In genomic region chr17:80206301-80206670, GRCm38 (mm10) we compare ENCODE assay signal across 7 mouse cellular contexts. TPM values are rescaled to one million over a fixed set of nuclear protein-coding genes. Genes with fewer than 3 reads are reported as not detected.
DNase-seq lines count a peak whose midpoint lies in the region; ATAC-seq lines count a peak whose summit lies in the region.

No protein-coding gene starts in this region.

- no peaks in the 10 kb centered on the region for H3K27me3 ChIP-seq in lung, embryonic 15.5 days
- H3K27me3 ChIP-seq in hindbrain, embryonic 16.5 days (replicated peaks; ENCODE audit: control insufficient read depth, insufficient read depth, low read length), result no peaks in the 10 kb centered on the region
- H3K27me3 ChIP-seq in megakaryocyte, embryonic 14.5 days (replicated peaks), result no peaks in the 10 kb centered on the region

- H3K9me3 ChIP-seq in lung, embryonic 15.5 days, result no peaks in the 10 kb centered on the region
- H3K9me3 ChIP-seq in hindbrain, embryonic 16.5 days (ENCODE audit: control insufficient read depth, low read length), result no peaks in the 10 kb centered on the region
- no peaks in the 10 kb centered on the region for H3K9me3 ChIP-seq in megakaryocyte, embryonic 14.5 days

- H3K4me1 ChIP-seq in lung, embryonic 15.5 days, result peaks cover 23% of the 10 kb centered on the region
- H3K4me1 ChIP-seq in hindbrain, embryonic 16.5 days (ENCODE audit: control insufficient read depth, insufficient read depth, low read depth, low read length), result peaks cover 10% of the 10 kb centered on the region
- H3K4me1 ChIP-seq in megakaryocyte, embryonic 14.5 days, result peaks cover 14% of the 10 kb centered on the region

- H3K27ac ChIP-seq in lung, embryonic 15.5 days, result peak overlapping the region; percentile 97
- H3K27ac ChIP-seq in hindbrain, embryonic 16.5 days (ENCODE audit: low read depth, low read length), result peak overlapping the region; percentile 100

- H3K4me2 ChIP-seq in lung, embryonic 15.5 days, result peak overlapping the region; percentile 73
- peak overlapping the region; percentile 84 for H3K4me2 ChIP-seq in hindbrain, embryonic 16.5 days (ENCODE audit: low read length)

- under 1% methylated on average over 36 of the region's 36 CpGs for WGBS in lung, embryonic 15.5 days
- WGBS in hindbrain, embryonic 16.5 days, result 0% methylated on average over 36 of the region's 36 CpGs

- peak; percentile 45 for ATAC-seq in lung, embryonic 15.5 days (ENCODE audit: borderline replicate concordance, extremely low read depth, low FRiP score, low TSS enrichment)
- peak; percentile 60 for ATAC-seq in hindbrain, embryonic 16.5 days

- H3K36me3 ChIP-seq in lung, embryonic 15.5 days, result peaks cover 35% of the 10 kb centered on the region
- H3K36me3 ChIP-seq in hindbrain, embryonic 16.5 days (ENCODE audit: control insufficient read depth, insufficient read depth, low read length), result peaks cover 11% of the 10 kb centered on the region
- H3K36me3 ChIP-seq in megakaryocyte, embryonic 14.5 days (replicated peaks; ENCODE audit: low read length), result peaks cover 40% of the 10 kb centered on the region

- peak overlapping the region; percentile 73 for H3K4me3 ChIP-seq in lung, embryonic 15.5 days
- peak overlapping the region; percentile 77 for H3K4me3 ChIP-seq in hindbrain, embryonic 16.5 days (ENCODE audit: low read length)
- H3K4me3 ChIP-seq in megakaryocyte, embryonic 14.5 days (replicated peaks), result peak overlapping the region; percentile 99

- no peak for DNase-seq in lung, adult 18-20 months
- DNase-seq in adrenal gland, postnatal 14 days, result peak; percentile 79
- DNase-seq in embryo, embryonic 10.5 days (ENCODE audit: low spot score), result peak; percentile 69
- DNase-seq in thymus, postnatal 36 days, result peak; percentile 46 to 64

- peak overlapping the region; percentile 95 for H3K9ac ChIP-seq in lung, embryonic 15.5 days
- H3K9ac ChIP-seq in hindbrain, embryonic 16.5 days (ENCODE audit: low read depth, low read length), result peak overlapping the region; percentile 98

RNA-seq across cellular contexts. Expression of gene Srsf7, which starts 0.8 kb away (rescaled TPM):
- polyA plus RNA-seq in lung, embryonic 15.5 days (2015; fragmentation: Nextera tagmentation; extraction: Ambion mirVana), result 633 and 646 TPM in 2 replicates
- 123 and 131 TPM in 2 replicates for total RNA-seq in adrenal gland, postnatal 14 days (2021)
- polyA plus RNA-seq in hindbrain, embryonic 16.5 days (2015; fragmentation: Nextera tagmentation; extraction: Ambion mirVana), result 356 and 367 TPM in 2 replicates
- polyA plus RNA-seq in megakaryocyte, embryonic 14.5 days (2012; ENCODE audit: insufficient read depth, low replicate concordance), result 7.3 and 57.6 TPM in 2 replicates

RNA-seq across cellular contexts. Expression of gene Ttc39d, which starts 1.0 kb away (rescaled TPM):
- 0.10 and 0.11 TPM in 2 replicates for polyA plus RNA-seq in lung, embryonic 15.5 days (2015; fragmentation: Nextera tagmentation; extraction: Ambion mirVana)
- 0.15 TPM in 1 of 2 replicates, not detected in the other for total RNA-seq in adrenal gland, postnatal 14 days (2021)
- 0.10 and 0.19 TPM in 2 replicates for polyA plus RNA-seq in hindbrain, embryonic 16.5 days (2015; fragmentation: Nextera tagmentation; extraction: Ambion mirVana)
- 0.20 TPM in 1 of 2 replicates, not detected in the other for polyA plus RNA-seq in megakaryocyte, embryonic 14.5 days (2012; ENCODE audit: insufficient read depth, low replicate concordance)

RNA-seq across cellular contexts. Expression of gene Gemin6, which starts 18.0 kb away (rescaled TPM):
- polyA plus RNA-seq in lung, embryonic 15.5 days (2015; fragmentation: Nextera tagmentation; extraction: Ambion mirVana), result 42.7 and 46.1 TPM in 2 replicates
- 8.7 and 9.3 TPM in 2 replicates for total RNA-seq in adrenal gland, postnatal 14 days (2021)
- polyA plus RNA-seq in hindbrain, embryonic 16.5 days (2015; fragmentation: Nextera tagmentation; extraction: Ambion mirVana), result 20.0 and 20.8 TPM in 2 replicates
- 0.27 TPM in 1 of 2 replicates, not detected in the other for polyA plus RNA-seq in megakaryocyte, embryonic 14.5 days (2012; ENCODE audit: insufficient read depth, low replicate concordance)

Comparison
In these comparisons a context has a peak if more than half of its experiments do, and no peak if none do; other contexts are left out.
1. DNase-seq: peak in adrenal gland, postnatal 14 days (single experiment), embryo, embryonic 10.5 days (single experiment) and thymus, postnatal 36 days (2 of 2); none in lung, adult 18-20 months (0 of 2).
2. RNA of gene Gemin6, which starts 18.0 kb away (polyA plus RNA-seq): 42.7 to 46.1 TPM in lung, embryonic 15.5 days and 20.0 to 20.8 TPM in hindbrain, embryonic 16.5 days; 0.27 TPM in megakaryocyte, embryonic 14.5 days; every median in the first group is over 10 times any median in the second.
3. Peak in every context shown above with its lines, with median percentiles within 50 percentile points of each other: H3K4me3 ChIP-seq.